Mouse (Mus musculus) spleen, adult 2 months (tissue): ENCODE results near the gene 1810010D01Rik.

Source experiments
- CTCF ChIP-seq: fragments of 200-500 bp; IDR thresholded peaks from 2 replicates; pipeline ENCODE4 v1.5.1; 2011; ENCODE audit warnings: mild to moderate bottlenecking, inconsistent platforms; ENCODE audit not compliant: insufficient read depth, insufficient read length, insufficient replicate concordance; ENCODE audit errors: extremely low read depth
- POLR2A ChIP-seq: fragments of 200-500 bp; IDR thresholded peaks from 2 replicates; pipeline ENCODE4 v1.6.1; 2011; ENCODE audit warnings: low read depth, low read length, inconsistent platforms

GRCm38 (mm10) chr7:145197042-145197441 is 10.9 kb downstream of the 1810010D01Rik start:
- no peak for TF ChIP-seq CTCF
- no peak for TF ChIP-seq POLR2A
